Comparison of ENCODE assay signal across 9 mouse cellular contexts in genomic region chr5:100158301-100158700, GRCm38 (mm10). TPM values are rescaled to one million over a fixed set of nuclear protein-coding genes. Genes with fewer than 3 reads are reported as not detected.
DNase-seq lines count a peak whose midpoint lies in the region; ATAC-seq and TF ChIP-seq lines count a peak whose summit lies in the region.
"Had no signal": no experiment of that assay in that cellular context is flagged by ENCODE, and none has a peak within 500 bp of the region (broad histone marks: within the 10 kb centered on the region; RNA-seq: fewer than 3 reads in every experiment).

No protein-coding gene starts in this region.

- no peaks in the 10 kb centered on the region for H3K9me3 ChIP-seq in forebrain, embryonic 11.5 days (ENCODE audit: control insufficient read depth, low read length)
- H3K9me3 ChIP-seq in neural tube, embryonic 14.5 days (ENCODE audit: control insufficient read depth, low read length): no peaks in the 10 kb centered on the region

- H3K27me3 ChIP-seq in spleen, adult 2 months (ENCODE audit: control insufficient read depth, insufficient read depth, low read length): peaks cover 13% of the 10 kb centered on the region
- peaks cover 12% of the 10 kb centered on the region for H3K27me3 ChIP-seq in forebrain, embryonic 11.5 days (ENCODE audit: control insufficient read depth, insufficient read depth, low read length)
- H3K27me3 ChIP-seq in neural tube, embryonic 14.5 days (ENCODE audit: control insufficient read depth, insufficient read depth, low read length): no peaks in the 10 kb centered on the region

- no peak overlapping the region for H3K27ac ChIP-seq in spleen, adult 2 months (ENCODE audit: insufficient read depth, low read length)
- H3K27ac ChIP-seq in forebrain, embryonic 11.5 days (ENCODE audit: low read depth, low read length): no peak overlapping the region
- H3K27ac ChIP-seq in neural tube, embryonic 14.5 days (ENCODE audit: low read depth, low read length): no peak overlapping the region

- H3K4me1 ChIP-seq in spleen, adult 2 months (ENCODE audit: control insufficient read depth, insufficient read depth, insufficient read length): 0 out of 2 replicates have a peak, but pooled peaks cover 6% of the 10 kb centered on the region
- peaks cover 4% of the 10 kb centered on the region; the same call in 1 of the 2 replicates for H3K4me1 ChIP-seq in forebrain, embryonic 11.5 days (replicated peaks; ENCODE audit: control insufficient read depth, insufficient read depth, low read length)
- H3K4me1 ChIP-seq in neural tube, embryonic 14.5 days (ENCODE audit: control insufficient read depth, insufficient read depth, low read length): no peaks in the 10 kb centered on the region

- WGBS in spleen, adult 2 months: 26% methylated on average over 13 of the region's 13 CpGs
- 18% methylated on average over 13 of the region's 13 CpGs for WGBS in forebrain, embryonic 11.5 days
- 10% methylated on average over 13 of the region's 13 CpGs for WGBS in neural tube, embryonic 14.5 days

- DNase-seq in spleen, adult 2 months (ENCODE audit: low read depth in 1 of 2, low spot score in 2 of 2): no peak
- no peak for DNase-seq in spleen, postnatal 36 days (ENCODE audit: low spot score in 2 of 2)
- DNase-seq in forebrain, embryonic 11.5 days (ENCODE audit: low spot score): no peak
- DNase-seq in kidney, postnatal 10 days: peak; percentile 31
- DNase-seq in spleen, adult 18-20 months: no peak
- no peak for DNase-seq in gastrocnemius, adult 18-20 months (ENCODE audit: low spot score)
- no peak for DNase-seq in left cerebral cortex, adult 18-20 months (ENCODE audit: low spot score in 2 of 2)

- no peaks in the 10 kb centered on the region for H3K36me3 ChIP-seq in spleen, adult 2 months (ENCODE audit: control insufficient read depth, insufficient read depth, low read length)
- H3K36me3 ChIP-seq in forebrain, embryonic 11.5 days (ENCODE audit: control insufficient read depth, insufficient read depth, low read length): no peaks in the 10 kb centered on the region
- no peaks in the 10 kb centered on the region for H3K36me3 ChIP-seq in neural tube, embryonic 14.5 days (ENCODE audit: control insufficient read depth, insufficient read depth, low read length)

- H3K4me3 ChIP-seq in spleen, adult 2 months (ENCODE audit: extremely low read depth, insufficient read depth, insufficient read length): 0 out of 2 replicates have a peak overlapping the region, but pooled peaks have one; percentile 48
- peak overlapping the region; percentile 80 for H3K4me3 ChIP-seq in forebrain, embryonic 11.5 days (ENCODE audit: low read depth, low read length)
- H3K4me3 ChIP-seq in neural tube, embryonic 14.5 days (ENCODE audit: low read depth, low read length): peak overlapping the region; percentile 87
- H3K4me3 ChIP-seq: myocyte had no signal

- TF ChIP-seq CTCF in spleen, adult 2 months (IDR thresholded peaks at IDR 0.05; ENCODE audit: extremely low read depth, insufficient read depth, insufficient read length, insufficient replicate concordance): no peak

- no peak for ATAC-seq in forebrain, embryonic 11.5 days (replicated peaks; ENCODE audit: low FRiP score)
- 0 out of 2 replicates have a peak, but pooled peaks have one; percentile 9 for ATAC-seq in neural tube, embryonic 14.5 days (ENCODE audit: low read depth)

- H3K4me2 ChIP-seq in forebrain, embryonic 11.5 days (ENCODE audit: low read depth, low read length, severe bottlenecking): peak overlapping the region; percentile 97
- H3K4me2 ChIP-seq in neural tube, embryonic 14.5 days (ENCODE audit: low read depth, low read length): peak overlapping the region; percentile 96

- peak overlapping the region; percentile 74; the same call in 1 of the 2 replicates for H3K9ac ChIP-seq in forebrain, embryonic 11.5 days (ENCODE audit: low read length)
- H3K9ac ChIP-seq in neural tube, embryonic 14.5 days (replicated peaks; ENCODE audit: low read depth, low read length): peak overlapping the region; percentile 86; the same call in 1 of the 2 replicates

- TF ChIP-seq POLR2A in spleen, adult 2 months (IDR thresholded peaks at IDR 0.05; ENCODE audit: low read depth, low read length): no peak

RNA-seq across cellular contexts. Expression of gene Tmem150c, which starts 1.3 kb away (rescaled TPM):
- polyA plus RNA-seq in spleen, adult 2 months (2012; rRNA removed): 0.55 and 0.69 TPM in 2 replicates
- polyA plus RNA-seq in forebrain, embryonic 11.5 days (2014; fragmentation: Nextera tagmentation; extraction: Ambion mirVana): 2.4 TPM in 2 replicates
- polyA plus RNA-seq in neural tube, embryonic 14.5 days (2014; fragmentation: Nextera tagmentation; extraction: Ambion mirVana): 22.1 and 22.3 TPM in 2 replicates
- total RNA-seq in gastrocnemius, adult 18-20 months (2021): 1 to 10 TPM in 1 of 2 experiments, under 1 TPM in 1; 0.91 to 1.3 TPM
- total RNA-seq in left cerebral cortex, adult 18-20 months (2021): 10 to 100 TPM; 48.9 to 50.1 TPM
- polyA plus RNA-seq: myocyte had no signal
